Mouse (Mus musculus) testis, adult 2 months (tissue): ENCODE data around the gene Rtp1.

Source experiments
- CTCF ChIP-seq: fragments of 200-500 bp; IDR thresholded peaks from 2 replicates; pipeline ENCODE4 v1.5.1; 2012; ENCODE audit warnings: low read depth, mild to moderate bottlenecking, inconsistent platforms, low read length, moderate library complexity; ENCODE audit not compliant: control insufficient read depth, insufficient read depth, insufficient replicate concordance
- POLR2A ChIP-seq: fragments of 200-500 bp; IDR thresholded peaks from 2 replicates; pipeline ENCODE4 v1.6.1; 2012; ENCODE audit warnings: low read depth, mild to moderate bottlenecking, inconsistent platforms, low read length, moderate library complexity; ENCODE audit not compliant: control insufficient read depth

DNA sequence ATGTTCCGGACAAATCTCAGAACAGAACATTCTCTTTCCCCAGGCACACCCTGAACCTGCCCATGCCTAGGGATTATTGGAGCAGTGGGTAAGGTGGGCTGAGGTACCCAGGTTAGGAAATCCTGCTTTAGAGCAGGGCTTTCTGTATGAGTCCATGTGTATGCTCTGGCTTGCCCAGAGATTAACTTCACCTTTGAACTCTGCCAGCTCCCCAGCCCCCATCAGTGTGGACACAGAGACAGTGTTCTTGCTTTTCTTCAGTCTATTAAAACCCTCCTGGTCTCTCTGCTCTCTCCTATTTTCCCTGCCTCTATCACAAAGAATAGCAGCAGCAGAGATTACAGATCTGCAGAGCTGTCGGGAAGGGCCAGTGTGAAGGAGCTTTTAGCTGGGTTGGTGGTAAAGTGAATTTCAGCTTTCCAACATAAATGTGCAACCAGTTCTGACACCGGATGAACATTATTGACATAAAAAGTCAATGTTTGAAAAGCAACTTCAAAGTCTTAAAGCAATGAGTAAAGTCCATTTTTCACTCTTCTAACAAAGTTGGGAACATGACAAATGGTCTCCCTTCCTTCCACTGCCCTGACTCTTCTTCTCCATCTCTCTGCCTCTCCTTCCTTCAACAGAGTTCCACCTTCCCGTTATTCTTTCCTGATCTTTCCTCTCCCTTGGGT is 34.9 kb downstream of the Rtp1 start:
- no peak for TF ChIP-seq CTCF
- TF ChIP-seq POLR2A, result no peak
